Mouse (Mus musculus) embryonic facial prominence, embryonic 13.5 days (tissue): ENCODE measurements around the gene Gpr150. TPM values are rescaled to one million over a fixed set of nuclear protein-coding genes. Genes with fewer than 3 reads are reported as not detected.

ENCODE experiments used
- polyA plus RNA-seq: library from polyadenylated mRNA; unstranded; fragments of >200 nt; fragmentation: Nextera tagmentation; extraction: Ambion mirVana; gene quantifications from 2 replicates; pipeline ENCODE4 v1.2.1, GENCODE M21; 2015

Gene Gpr150
- polyA plus RNA-seq, 1 experiment from 2014 or later: not detected

Other genes with a start within 250 kb of the Gpr150 start
- gene Glrx, start 217.1 kb downstream of the Gpr150 start, polyA plus RNA-seq: 30.8 and 34.4 TPM in 2 replicates
- 42.4 and 44.0 TPM in 2 replicates for gene Rhobtb3, start 113.1 kb downstream of the Gpr150 start, polyA plus RNA-seq
- 0.94 and 1.1 TPM in 2 replicates for gene Spata9, start 89.8 kb downstream of the Gpr150 start, polyA plus RNA-seq
- gene Rfesd, start 38.3 kb downstream of the Gpr150 start, polyA plus RNA-seq: 19.9 and 21.6 TPM in 2 replicates
- 10.6 TPM in 2 replicates for gene Arsk, start 41.7 kb upstream of the Gpr150 start, polyA plus RNA-seq
- 15.9 and 16.4 TPM in 2 replicates for gene Ttc37, start 41.7 kb upstream of the Gpr150 start, polyA plus RNA-seq
- gene Fam81b, start 248.1 kb upstream of the Gpr150 start, polyA plus RNA-seq: 0.17 TPM in 1 of 2 replicates, not detected in the other